Mouse (Mus musculus) gonadal fat pad, adult 2 months (tissue): ENCODE data around the gene Hprt. TPM values are rescaled to one million over a fixed set of nuclear protein-coding genes. Genes with fewer than 3 reads are reported as not detected.
"Not testable (repeated sequence)": the region's sequence is repeated elsewhere in the genome, so short reads cannot be mapped to it uniquely, and the experiment has no call there.

ENCODE experiments used
- DNase-seq: peaks from one replicate; pipeline ENCODE4 v3.0.0-alpha.2; 2012; ENCODE audit warnings: low read depth
- polyA plus RNA-seq: library from polyadenylated mRNA; depleted of rRNA; stranded (reverse); fragments of >200 nt; gene quantifications from 2 replicates; pipeline ENCODE4 v1.2.3, GENCODE M21; 2012; rRNA removed

The Hprt gene
- polyA plus RNA-seq: 36.5 and 44.5 TPM in 2 replicates

DNA sequence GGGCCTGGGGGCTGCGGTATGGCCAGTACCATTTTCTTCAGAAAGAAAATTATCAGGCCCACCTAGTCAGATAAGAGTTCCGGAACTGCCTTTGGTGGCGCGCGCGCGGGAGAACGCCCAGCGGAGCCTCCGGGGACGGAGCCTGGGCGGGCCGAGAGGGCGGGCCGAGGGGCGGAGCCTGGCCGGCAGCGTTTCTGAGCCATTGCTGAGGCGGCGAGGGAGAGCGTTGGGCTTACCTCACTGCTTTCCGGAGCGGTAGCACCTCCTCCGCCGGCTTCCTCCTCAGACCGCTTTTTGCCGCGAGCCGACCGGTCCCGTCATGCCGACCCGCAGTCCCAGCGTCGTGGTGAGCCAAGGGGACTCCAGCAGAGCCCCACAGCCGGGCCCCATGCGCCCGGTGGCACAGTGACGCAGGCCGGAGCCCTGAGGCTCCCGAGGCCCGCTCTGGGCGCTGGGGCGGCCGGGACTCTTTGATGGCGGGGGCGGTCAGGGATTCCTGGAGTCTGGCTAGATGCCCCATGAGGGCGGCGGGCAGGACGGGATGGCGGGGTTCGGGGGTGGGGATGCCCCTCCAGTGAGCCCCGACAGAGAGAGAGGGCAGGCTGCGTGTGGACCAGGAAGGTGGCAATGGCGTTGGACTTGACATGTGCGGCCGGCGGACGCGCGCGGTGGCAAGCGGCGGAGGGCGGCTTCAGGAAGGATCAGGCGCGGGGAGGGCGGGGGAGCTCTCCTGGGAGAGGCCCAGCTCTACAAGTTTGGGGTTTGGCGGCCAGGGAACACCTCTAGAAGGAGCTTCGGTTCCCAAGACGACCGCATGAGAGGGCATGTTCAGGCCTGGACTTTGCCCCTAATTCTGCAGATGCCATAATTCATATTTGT, at the start of gene Hprt:
Gene Hprt (plus strand): TSS at position 233 of the 879 bp plus-strand sequence.
- DNase-seq: no peak

DNA sequence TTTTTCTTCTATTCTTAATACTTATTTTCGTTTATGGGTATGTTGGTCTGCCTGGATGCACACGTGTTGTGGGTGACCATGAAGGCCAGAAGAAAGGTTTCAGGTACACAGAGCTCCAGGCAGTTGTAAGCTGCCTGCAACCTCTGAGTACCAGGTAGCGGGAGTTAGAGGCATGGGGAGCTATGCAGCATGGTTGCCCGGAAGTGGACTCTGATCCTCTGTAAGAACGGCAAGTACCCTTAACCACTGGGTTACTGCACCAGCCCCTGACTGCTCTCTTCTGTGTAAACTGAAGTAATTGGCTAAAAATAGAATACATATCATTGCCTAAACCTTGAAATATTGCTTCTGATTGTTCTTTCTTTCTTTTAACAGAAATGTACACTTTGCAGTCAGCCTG, 42.4 kb upstream of the Hprt start:
- no peak for DNase-seq

GRCm38 (mm10) chrX:52949713-52950112, 38.2 kb upstream of the Hprt start:
- DNase-seq: no peak

GRCm38 (mm10) chrX:52956942-52957341, 31.0 kb upstream of the Hprt start:
- no peak for DNase-seq

DNA sequence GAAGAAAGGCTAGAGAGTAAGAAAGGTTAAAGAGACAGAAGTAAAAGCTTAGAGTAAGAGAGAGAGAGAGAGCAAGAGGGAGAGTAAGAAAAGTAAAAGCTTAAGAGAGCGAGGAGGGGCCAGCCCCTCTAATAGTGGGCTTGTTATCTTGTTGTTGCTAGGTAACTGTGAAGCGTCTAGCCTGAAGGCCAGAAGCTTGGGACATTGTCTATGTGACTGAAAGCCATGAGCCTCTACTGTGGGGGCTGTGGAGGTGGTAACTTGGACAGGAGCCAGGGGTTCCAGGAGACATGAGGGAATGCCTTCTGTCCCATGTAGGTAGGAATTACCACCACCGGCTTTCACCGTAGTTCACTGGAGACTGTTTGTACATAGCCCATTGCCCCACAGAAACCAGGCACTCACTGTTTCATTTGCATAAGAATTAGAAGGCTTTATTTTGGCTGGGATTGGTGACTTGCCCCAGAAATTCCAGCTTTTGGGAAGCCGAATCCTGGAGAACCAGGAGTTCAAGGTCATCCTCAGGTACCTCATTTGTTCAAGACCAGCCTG, 26.3 kb upstream of the Hprt start:
- DNase-seq: no peak

GRCm38 (mm10) chrX:52965149-52965548, 22.8 kb upstream of the Hprt start:
- no peak for DNase-seq

GRCm38 (mm10) chrX:52971211-52972006, 16.5 kb upstream of the Hprt start:
- no peak for DNase-seq

DNA sequence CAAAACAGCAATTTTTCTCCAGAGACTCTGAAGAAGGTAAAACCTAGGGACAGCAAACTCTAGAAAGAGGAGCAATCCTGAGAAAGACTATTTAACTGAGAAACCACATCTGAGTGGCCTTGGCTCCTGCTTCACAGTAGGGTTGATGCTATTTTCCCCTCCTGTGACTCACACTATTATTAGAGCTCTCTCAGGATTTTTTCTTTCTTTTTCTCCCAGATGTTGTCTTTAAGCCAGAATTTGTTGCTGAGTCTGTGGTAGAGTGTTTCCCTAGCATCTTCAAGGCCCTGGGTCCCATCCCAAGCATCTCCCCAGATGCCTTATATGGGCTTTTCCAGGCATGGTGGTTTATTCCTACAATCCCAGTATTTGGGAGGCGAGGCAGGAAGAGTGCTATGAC, 15.8 kb upstream of the Hprt start:
- no peak for DNase-seq

- no peak for DNase-seq
Measured at GRCm38 (mm10) chrX:52972680-52973079, 15.3 kb upstream of the Hprt start.

DNA sequence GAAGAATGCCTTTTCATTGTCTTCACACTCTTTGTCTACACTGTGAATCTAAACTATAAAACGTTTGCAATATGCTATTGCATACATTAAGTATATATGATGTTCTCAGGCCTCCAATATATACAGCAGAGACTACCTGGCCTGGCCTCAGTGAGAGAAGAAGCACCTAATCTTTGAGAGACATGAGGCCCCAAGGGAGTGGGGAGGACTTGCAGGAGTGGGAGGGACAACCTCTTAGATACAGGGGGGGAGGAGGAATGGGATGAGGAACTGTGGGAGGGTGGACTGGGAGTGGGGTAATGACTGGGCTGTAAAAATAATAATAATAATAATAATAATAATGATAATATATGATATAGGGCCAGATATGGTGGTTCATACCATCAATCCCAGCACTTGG, 9.4 kb upstream of the Hprt start:
- DNase-seq: no peak

GRCm38 (mm10) chrX:52981378-52981777, 6.6 kb upstream of the Hprt start:
- no peak for DNase-seq

DNA sequence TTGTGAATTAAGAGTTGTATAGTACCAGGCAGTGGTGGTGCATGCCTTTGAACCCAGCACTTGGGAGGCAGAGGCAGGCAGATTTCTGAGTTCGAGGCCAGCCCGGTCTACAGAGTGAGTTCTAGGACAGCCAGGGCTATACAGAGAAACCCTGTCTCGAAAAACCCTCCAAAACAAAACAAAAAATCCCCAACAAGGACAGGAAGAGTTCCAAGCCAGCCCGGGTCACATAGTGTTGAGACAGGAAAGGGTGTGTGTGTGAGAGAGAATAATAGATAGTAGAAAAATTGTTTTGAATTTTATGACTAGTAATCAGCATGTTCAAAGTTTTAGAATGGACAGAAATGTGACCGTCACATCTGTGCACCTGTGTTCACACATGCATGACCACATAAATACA, 6.8 kb downstream of the Hprt start:
- not testable (repeated sequence) for DNase-seq

DNA sequence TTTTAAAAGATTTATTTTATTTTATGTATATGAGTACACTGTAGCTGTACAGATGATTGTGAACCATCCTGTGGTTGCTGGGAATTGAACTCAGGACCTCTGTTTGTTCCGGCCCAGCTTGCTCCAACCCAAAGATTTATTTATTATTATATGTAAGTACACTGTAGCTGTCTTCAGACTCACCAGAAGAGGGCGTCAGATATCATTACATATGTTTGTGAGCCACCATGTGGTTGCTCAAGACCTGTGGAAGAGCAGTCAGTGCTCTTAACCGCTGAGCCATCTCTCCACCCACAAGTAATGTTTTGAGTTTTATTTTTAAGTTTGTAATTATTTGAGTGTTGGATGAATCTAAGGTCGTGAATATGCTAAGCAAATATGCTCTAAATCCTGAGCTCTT, 16.9 kb downstream of the Hprt start:
- DNase-seq: not testable (repeated sequence)

DNA sequence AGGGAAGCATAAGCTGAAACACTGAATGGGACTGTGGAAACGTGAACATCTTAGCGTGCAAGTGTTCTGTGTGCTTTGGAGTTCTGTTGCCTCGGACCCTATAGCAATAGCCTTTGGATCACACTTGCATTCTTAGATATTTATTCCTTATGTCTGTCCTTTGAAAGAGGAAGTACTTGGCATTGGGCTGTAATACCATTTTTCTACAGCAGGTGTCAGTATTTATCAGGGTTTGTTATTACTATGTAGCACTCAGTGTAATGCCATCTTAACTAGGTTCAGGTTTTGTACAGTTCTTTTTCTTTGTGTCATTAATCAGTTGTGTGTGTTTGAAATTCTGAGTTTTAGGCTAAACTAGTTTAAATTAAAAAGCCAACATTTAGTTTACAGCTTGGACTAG, 18.1 kb downstream of the Hprt start:
- DNase-seq: no peak

DNA sequence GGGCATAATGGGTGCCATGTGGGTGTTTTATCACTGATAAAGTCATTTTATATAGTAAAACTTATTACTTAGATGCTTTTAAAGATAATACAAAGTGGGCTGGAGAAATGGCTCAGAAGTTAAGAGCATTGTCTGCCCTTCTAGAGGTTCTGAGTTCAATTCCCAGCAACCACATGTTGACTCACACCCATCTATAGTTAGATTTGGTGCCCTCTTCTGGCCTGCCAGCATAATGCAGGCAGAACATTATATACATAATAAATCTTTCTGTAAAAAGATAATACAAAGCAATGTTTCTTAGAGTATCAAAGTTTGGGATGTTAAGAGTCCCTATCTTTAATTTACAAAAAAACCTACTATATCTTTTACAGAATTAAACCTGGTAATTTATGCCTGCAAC, 27.6 kb downstream of the Hprt start:
- DNase-seq: no peak

GRCm38 (mm10) chrX:53023021-53023420, 35.1 kb downstream of the Hprt start:
- DNase-seq: no peak

- DNase-seq: not testable (repeated sequence)
Measured at GRCm38 (mm10) chrX:53024268-53024667, 36.3 kb downstream of the Hprt start.

DNA sequence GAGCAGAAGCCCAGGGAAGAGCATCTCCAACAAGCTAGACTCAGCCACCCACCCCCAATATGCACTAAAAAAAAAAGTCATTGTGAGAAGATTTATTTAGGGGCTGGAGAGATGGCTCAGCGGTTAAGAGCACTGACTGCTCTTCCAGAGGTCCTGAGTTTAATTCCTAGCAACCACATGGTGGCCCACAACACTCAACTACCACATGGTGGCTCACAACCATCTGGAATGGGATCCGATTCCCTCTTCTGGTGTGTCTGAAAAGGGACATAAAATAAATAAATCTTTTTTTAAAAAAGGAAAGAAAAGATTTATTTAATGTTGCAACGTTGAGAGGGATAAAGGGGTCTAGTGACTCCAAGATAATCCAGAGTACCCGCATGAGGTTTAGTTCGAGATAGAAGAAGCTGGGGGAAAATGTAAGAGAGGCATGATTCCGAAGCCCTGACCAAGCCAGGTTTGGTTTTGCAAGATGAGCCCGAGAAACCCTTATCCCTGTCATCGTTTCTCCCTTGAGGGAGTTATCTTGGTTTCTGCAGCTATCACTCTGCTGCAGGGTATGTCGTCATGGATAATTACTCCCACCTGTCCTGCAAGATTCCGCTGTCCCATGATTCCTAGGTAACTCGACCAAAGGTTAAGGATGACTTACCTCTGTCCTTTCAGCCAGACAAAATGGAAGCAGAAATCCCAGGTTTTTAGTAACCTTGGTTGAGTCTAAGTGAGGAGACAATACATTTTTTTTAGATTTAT, 37.7 kb downstream of the Hprt start:
- no peak for DNase-seq

- DNase-seq: no peak
Measured at GRCm38 (mm10) chrX:53029559-53029958, 41.6 kb downstream of the Hprt start.

DNA sequence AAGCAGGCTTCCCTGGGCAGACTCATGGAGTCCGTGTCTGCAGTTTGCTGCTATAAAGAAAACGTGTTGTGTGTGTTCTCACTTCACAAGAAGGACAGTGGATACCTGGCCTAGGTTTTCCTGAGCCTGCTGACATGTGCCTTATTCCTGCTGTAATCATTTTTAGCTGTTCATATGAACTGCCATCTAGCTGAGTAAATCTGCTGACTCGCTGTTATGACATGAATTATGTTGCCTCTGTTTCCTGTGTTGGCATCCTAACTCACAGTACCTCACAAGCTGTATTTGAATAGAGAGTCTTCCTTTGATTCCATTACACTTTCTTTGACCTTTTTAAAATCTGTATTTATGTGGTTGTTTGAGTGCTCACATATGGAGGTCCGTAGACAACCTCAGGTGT, 50.3 kb downstream of the Hprt start:
- DNase-seq: no peak

GRCm38 (mm10) chrX:53039651-53040050, 51.7 kb downstream of the Hprt start:
- DNase-seq: no peak

DNA sequence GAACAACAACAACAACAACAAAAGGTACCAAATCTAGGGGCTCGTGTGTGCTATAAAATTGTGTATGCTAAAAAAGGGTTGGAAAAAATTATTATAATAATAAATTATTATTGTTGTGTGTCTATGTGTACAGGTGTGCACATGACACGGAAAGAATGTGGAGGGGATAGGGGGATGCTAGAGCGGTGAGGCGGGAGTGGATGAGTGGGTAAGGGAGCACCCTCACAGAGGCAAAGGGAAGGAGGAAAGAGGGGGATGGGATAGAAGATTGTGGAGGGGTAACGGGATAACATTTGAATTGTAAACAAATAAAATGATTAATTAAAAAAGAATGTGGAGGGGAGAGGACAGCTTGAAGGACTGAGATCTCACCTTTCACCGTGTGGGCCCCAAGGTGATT, 52.2 kb downstream of the Hprt start:
- no peak for DNase-seq
